Mouse (Mus musculus) liver, postnatal 0 days (tissue): ENCODE results near the gene Coa6. TPM values are rescaled to one million over a fixed set of nuclear protein-coding genes. Genes with fewer than 3 reads are reported as not detected.

ENCODE experiments used
- ATAC-seq: fragments of 200-750 bp; cut with Nextera tagmentation; 2 replicates; pipeline ENCODE4 v1.8.0; 2017; ENCODE audit warnings: mild to moderate bottlenecking, moderate library complexity
- DNase-seq: peaks from one replicate; pipeline ENCODE4 v3.0.0-alpha.2; 2016
- H3K27ac ChIP-seq: fragments of 300-500 bp; sonication (generic); 2 replicates; pipeline ENCODE4 v1.5.1; 2014; ENCODE audit warnings: antibody characterized with exemption, moderate library complexity, mild to moderate bottlenecking, low read depth
- H3K27me3 ChIP-seq: fragments of 300-500 bp; sonication (generic); 2 replicates; pipeline ENCODE4 v1.6.1; 2014; ENCODE audit warnings: low read length, control low read depth, mixed read lengths; ENCODE audit not compliant: insufficient read depth
- H3K36me3 ChIP-seq: fragments of 300-500 bp; sonication (generic); replicated peaks from 2 replicates; pipeline ENCODE4 v1.6.1; 2014; ENCODE audit warnings: mild to moderate bottlenecking, control low read depth, low read length, moderate library complexity, mixed read lengths; ENCODE audit not compliant: insufficient read depth
- H3K4me1 ChIP-seq: fragments of 300-500 bp; sonication (generic); 2 replicates; pipeline ENCODE4 v1.6.1; 2014; ENCODE audit warnings: antibody characterized with exemption, mild to moderate bottlenecking, control low read depth; ENCODE audit not compliant: insufficient read depth
- H3K4me2 ChIP-seq: fragments of 300-500 bp; sonication (generic); 2 replicates; pipeline ENCODE4 v1.6.1; 2014; ENCODE audit warnings: low read depth, mild to moderate bottlenecking, low read length, moderate library complexity, mixed read lengths
- H3K4me3 ChIP-seq: fragments of 300-500 bp; sonication (generic); 2 replicates; pipeline ENCODE4 v1.5.1; 2014; ENCODE audit warnings: low read depth, low read length
- H3K9ac ChIP-seq: fragments of 300-500 bp; sonication (generic); replicated peaks from 2 replicates; pipeline ENCODE4 v1.6.1; 2014; ENCODE audit warnings: mild to moderate bottlenecking, moderate library complexity
- H3K9me3 ChIP-seq: fragments of 300-500 bp; sonication (generic); 2 replicates; pipeline ENCODE4 v1.6.1; 2016; ENCODE audit warnings: mild to moderate bottlenecking, control low read depth, low read length, mixed read lengths
- CTCF ChIP-seq: sonication (generic); IDR thresholded peaks from 2 replicates; pipeline ENCODE4 v1.5.1; 2016; ENCODE audit warnings: antibody characterized with exemption, low read depth
- EP300 ChIP-seq: IDR thresholded peaks from 2 replicates; pipeline ENCODE4 v1.6.1; 2016; ENCODE audit warnings: antibody characterized with exemption, low read depth, mild to moderate bottlenecking
- WGBS: fragments of 180-500 bp; shearing (Covaris S2); extraction: QIAGEN DNeasy Blood & Tissue Kit; methylation state at CpG from one replicate; pipeline ENCODE4 v1.1.7; 2014; ENCODE audit not compliant: insufficient replicate concordance; 5-methylcytosine and 5-hydroxymethylcytosine counted together
- polyA plus RNA-seq: library from polyadenylated mRNA; unstranded; fragments of >200 nt; fragmentation: Nextera tagmentation; extraction: Ambion mirVana; gene quantifications from 2 replicates; pipeline ENCODE4 v1.2.1, GENCODE M21; 2015

The Coa6 gene
- polyA plus RNA-seq, 1 experiment from 2014 or later: 81.0 TPM

DNA sequence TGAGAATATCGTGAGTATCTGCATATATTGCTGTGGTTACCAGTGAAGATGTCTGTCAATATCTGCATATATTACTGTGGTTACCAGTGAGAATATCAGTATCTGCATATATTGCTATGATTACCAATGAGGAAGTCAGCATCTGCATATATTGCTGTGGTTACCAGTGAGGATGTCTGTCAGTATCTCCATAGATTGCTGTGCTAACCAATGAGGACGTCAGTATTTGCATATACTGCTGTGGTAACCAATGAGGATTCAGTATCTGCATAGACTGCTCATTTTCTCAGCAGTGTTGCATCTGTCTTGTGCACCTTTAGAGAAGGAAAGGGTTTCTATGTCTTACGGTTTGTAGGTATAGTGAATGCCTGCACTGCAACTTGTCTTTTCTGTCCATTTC is 1.5 kb upstream of the Coa6 start:
- WGBS: 73% methylated on average over 3 of the region's 3 CpGs
- H3K4me3 ChIP-seq: no peak overlapping the region
- H3K4me2 ChIP-seq: no peak overlapping the region
- TF ChIP-seq CTCF (no peak), EP300 (no peak)
- DNase-seq (no peak), ATAC-seq (no peak)
- peaks cover 16% of the 10 kb centered on the region for H3K4me1 ChIP-seq
- no peak overlapping the region for H3K27ac ChIP-seq
- H3K36me3 ChIP-seq: peaks cover 2% of the 10 kb centered on the region
- no peaks in the 10 kb centered on the region for H3K9me3 ChIP-seq
- no peak overlapping the region for H3K9ac ChIP-seq
- H3K27me3 ChIP-seq: no peaks in the 10 kb centered on the region

DNA sequence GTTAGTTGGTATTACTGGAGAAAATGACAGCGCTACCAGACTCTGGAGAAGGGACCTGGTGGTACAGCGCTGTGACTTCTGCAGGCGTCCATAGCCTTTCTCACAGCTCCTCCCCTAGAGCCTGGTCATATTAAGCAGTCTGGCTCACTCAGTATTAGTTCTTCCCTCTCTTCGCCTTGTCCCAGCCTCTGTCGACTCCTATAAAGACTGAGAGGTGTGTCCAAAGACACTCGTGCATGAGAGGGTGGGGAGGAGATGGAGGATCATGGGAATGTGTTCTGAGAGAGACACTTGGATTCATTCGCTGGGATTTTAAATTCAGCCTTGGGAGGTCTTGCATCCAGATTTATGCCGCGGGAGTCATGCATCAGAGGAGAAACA is 595 bp downstream of the Coa6 start:
- peaks cover 16% of the 10 kb centered on the region for H3K4me1 ChIP-seq
- H3K4me2 ChIP-seq: peak overlapping the region; percentile 95

DNA sequence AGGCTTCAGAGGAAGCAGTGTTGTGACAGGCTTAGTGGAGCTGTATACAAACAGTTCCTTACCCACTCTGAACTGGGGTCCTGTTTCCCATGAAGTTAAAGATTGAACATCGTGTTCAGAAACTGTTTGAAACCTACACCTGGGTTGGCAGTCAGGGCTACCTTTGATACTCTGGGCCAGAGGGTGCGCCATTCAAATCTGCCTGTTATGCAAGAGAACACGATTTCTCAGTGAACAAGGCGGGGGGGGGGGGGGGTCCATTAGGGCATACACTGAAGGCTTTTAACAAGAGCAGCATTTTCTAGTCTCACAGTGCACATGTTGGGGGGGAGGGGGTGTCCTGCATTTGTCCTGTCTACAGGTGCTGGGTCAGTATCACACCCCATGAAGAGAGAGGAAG is 1.8 kb downstream of the Coa6 start:
- Histone ChIP-seq H3K27me3 (no peaks in the 10 kb centered on the region), H3K9me3 (no peaks in the 10 kb centered on the region), H3K4me1 (peaks cover 16% of the 10 kb centered on the region), H3K9ac (no peak overlapping the region), H3K4me3 (no peak overlapping the region), H3K27ac (peak overlapping the region; percentile 88), H3K4me2 (peak overlapping the region; percentile 49), H3K36me3 (peaks cover 35% of the 10 kb centered on the region)
- ATAC-seq (peak; percentile 54), DNase-seq (peak; percentile 63)
- TF ChIP-seq EP300 (peak; percentile 65), CTCF (no peak)
- WGBS: 50% methylated on average over 4 of the region's 4 CpGs

More for the DNA sequence above, 595 bp downstream of the Coa6 start:
- Histone ChIP-seq H3K9me3 (no peaks in the 10 kb centered on the region), H3K27me3 (no peaks in the 10 kb centered on the region), H3K27ac (peak overlapping the region; percentile 88), H3K9ac (peak overlapping the region; percentile 89), H3K4me3 (peak overlapping the region; percentile 93), H3K36me3 (peaks cover 22% of the 10 kb centered on the region)
- WGBS: 10% methylated on average over 9 of the region's 9 CpGs
- DNase-seq (no peak), ATAC-seq (peak; percentile 18)
- TF ChIP-seq CTCF (no peak), EP300 (no peak)

DNA sequence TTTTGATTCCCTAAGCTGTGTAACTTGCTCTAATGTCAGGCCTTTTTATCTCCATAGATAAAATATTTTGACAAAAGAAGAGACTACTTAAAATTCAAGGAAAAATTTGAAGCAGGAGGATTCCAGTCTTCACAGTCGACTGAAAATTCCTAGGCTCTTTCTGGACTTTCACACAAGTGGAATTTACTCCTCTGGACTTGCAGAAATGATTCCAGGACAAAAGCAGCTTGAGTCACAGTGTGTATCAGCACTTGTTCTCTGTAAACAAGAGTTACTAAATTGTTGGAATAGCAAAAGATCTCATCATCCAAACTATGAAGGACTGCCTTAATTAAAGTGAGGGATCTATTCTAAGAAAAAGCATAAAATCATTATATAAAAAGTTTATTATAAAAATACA is 2.6 kb downstream of the Coa6 start:
- Histone ChIP-seq H3K9ac (no peak overlapping the region), H3K36me3 (peaks cover 39% of the 10 kb centered on the region), H3K9me3 (no peaks in the 10 kb centered on the region), H3K27ac (peak overlapping the region; percentile 66; the same call in 1 of the 2 replicates), H3K4me2 (peak overlapping the region; percentile 49; the same call in 1 of the 2 replicates), H3K4me3 (no peak overlapping the region), H3K4me1 (peaks cover 16% of the 10 kb centered on the region), H3K27me3 (no peaks in the 10 kb centered on the region)
- no peak for ATAC-seq
- DNase-seq: no peak
- 57% methylated on average over 1 of the region's 1 CpGs for WGBS
- no peak for TF ChIP-seq EP300
- TF ChIP-seq CTCF: no peak

DNA sequence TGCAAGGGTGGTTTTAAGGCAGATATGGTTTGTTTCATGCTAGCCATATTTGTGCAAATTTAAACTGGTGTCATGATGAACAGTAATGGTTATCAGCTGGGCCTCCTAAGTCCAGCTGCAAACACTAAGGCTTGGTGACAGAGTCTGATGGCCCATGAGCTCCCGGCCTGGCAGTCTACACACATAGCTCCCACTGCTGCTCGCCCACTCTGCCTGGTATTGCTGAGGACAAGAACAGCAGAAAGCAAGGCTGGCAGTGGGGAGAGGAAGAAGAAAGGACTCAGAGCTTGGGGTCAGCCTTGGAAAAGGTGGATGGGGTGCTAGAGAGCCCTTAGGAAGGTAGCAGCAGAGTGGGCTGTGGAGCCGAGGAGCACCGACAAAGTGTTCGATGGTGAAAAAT is 7.3 kb downstream of the Coa6 start:
- Histone ChIP-seq H3K9ac (no peak overlapping the region), H3K36me3 (peaks cover 65% of the 10 kb centered on the region)

DNA sequence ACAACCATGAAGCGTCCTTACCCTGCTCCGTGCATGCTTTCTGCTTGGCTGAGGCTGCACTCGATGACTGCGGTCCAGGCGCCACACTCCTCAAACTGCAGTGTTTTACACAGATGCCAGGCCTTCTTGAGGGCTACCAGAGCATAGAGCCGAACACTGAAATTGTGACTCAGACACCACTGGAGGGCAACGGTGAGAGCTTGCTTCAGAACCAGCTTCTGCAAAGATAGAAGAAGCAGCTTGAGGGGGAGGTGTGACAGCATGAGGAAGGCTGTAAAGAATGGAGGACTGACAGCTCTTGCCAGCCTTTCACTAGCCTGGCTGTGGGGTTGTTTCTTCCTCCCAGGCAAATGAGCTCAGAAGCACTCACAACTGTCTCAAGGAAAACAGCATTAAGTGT is 11.5 kb downstream of the Coa6 start:
- Histone ChIP-seq H3K9ac (no peak overlapping the region), H3K27ac (no peak overlapping the region), H3K27me3 (no peaks in the 10 kb centered on the region), H3K36me3 (peaks cover 58% of the 10 kb centered on the region), H3K4me1 (no peaks in the 10 kb centered on the region), H3K9me3 (no peaks in the 10 kb centered on the region), H3K4me2 (no peak overlapping the region), H3K4me3 (no peak overlapping the region)
- TF ChIP-seq CTCF: peak; percentile 21; the same call in 1 of the 2 replicates
- no peak for TF ChIP-seq EP300
- ATAC-seq: no peak
- no peak for DNase-seq
- 87% methylated on average over 7 of the region's 7 CpGs for WGBS

More for the DNA sequence above, 7.3 kb downstream of the Coa6 start:
- Histone ChIP-seq H3K27ac (no peak overlapping the region), H3K27me3 (no peaks in the 10 kb centered on the region), H3K9me3 (no peaks in the 10 kb centered on the region), H3K4me2 (no peak overlapping the region), H3K4me1 (no peaks in the 10 kb centered on the region), H3K4me3 (no peak overlapping the region)
- no peak for ATAC-seq
- WGBS: 86% methylated on average over 5 of the region's 5 CpGs
- no peak for DNase-seq
- no peak for TF ChIP-seq EP300

DNA sequence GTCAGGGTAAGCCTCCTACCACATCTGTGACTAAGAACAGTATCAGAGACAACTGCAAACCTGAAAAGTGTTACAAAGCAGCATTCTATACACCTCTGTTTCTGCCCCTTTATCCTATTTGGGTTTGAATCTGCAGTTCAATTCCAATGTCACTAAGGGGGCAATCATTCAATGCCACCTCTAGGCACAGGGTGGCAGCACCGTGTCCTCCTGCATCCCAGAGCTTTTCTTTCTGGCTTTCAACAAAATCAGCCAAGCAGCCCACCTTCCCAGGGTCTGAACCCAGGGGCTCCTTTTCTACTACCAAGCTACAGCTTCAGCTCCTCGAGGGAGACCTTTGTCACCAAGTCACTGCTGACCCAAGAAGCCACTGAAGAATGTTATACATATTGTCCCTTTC is 16.6 kb downstream of the Coa6 start:
- H3K4me2 ChIP-seq: no peak overlapping the region
- no peaks in the 10 kb centered on the region for H3K4me1 ChIP-seq
- no peak overlapping the region for H3K27ac ChIP-seq
- H3K36me3 ChIP-seq: peaks cover 42% of the 10 kb centered on the region
- H3K9ac ChIP-seq: no peak overlapping the region
- no peaks in the 10 kb centered on the region for H3K27me3 ChIP-seq
- H3K4me3 ChIP-seq: no peak overlapping the region
- ATAC-seq (no peak), DNase-seq (no peak)
- WGBS: 51% methylated on average over 2 of the region's 2 CpGs
- TF ChIP-seq EP300: no peak
- peak; percentile 42 for TF ChIP-seq CTCF
- no peaks in the 10 kb centered on the region for H3K9me3 ChIP-seq
